ENCODE assay signal across 20 mouse cellular contexts in genomic region chr17:4724031-4724430, GRCm38 (mm10).
"Had no signal": no experiment of that assay in that cellular context is flagged by ENCODE, and none has a peak within 500 bp of the region (broad histone marks: within the 10 kb centered on the region; RNA-seq: fewer than 3 reads in every experiment).

No protein-coding gene starts in this region.

- H3K36me3 ChIP-seq: limb, embryonic 10.5 days; limb, embryonic 13.5 days; midbrain, embryonic 15.5 days; neural tube, embryonic 12.5 days; neural tube, embryonic 15.5 days; stomach, embryonic 15.5 days had no signal

- H3K27ac ChIP-seq: hindbrain, postnatal 0 days; limb, embryonic 10.5 days; limb, embryonic 13.5 days; macrophage; midbrain, embryonic 15.5 days; neural tube, embryonic 12.5 days; neural tube, embryonic 15.5 days; stomach, embryonic 15.5 days had no signal

- DNase-seq: kidney, adult 18-20 months; kidney, adult 9 months; kidney, postnatal 14 days; kidney, postnatal 4 days; lung, embryonic 14.5 days; spleen, adult 18-20 months; thymus, postnatal 25 days had no signal

- H3K9me3 ChIP-seq: limb, embryonic 10.5 days; limb, embryonic 13.5 days; megakaryocyte, embryonic 14.5 days; midbrain, embryonic 15.5 days; neural tube, embryonic 12.5 days; neural tube, embryonic 15.5 days; stomach, embryonic 15.5 days had no signal

- H3K9ac ChIP-seq: limb, embryonic 13.5 days; lung, embryonic 14.5 days; midbrain, embryonic 15.5 days; neural tube, embryonic 12.5 days; neural tube, embryonic 15.5 days; stomach, embryonic 15.5 days had no signal

- H3K4me1 ChIP-seq: limb, embryonic 13.5 days; midbrain, embryonic 15.5 days; stomach, embryonic 15.5 days had no signal

- H3K4me2 ChIP-seq: limb, embryonic 13.5 days; lung, embryonic 14.5 days; midbrain, embryonic 11.5 days; midbrain, embryonic 15.5 days; neural tube, embryonic 12.5 days; neural tube, embryonic 15.5 days; stomach, embryonic 15.5 days had no signal

- H3K4me3 ChIP-seq: limb, embryonic 10.5 days; limb, embryonic 13.5 days; megakaryocyte, embryonic 14.5 days; midbrain, embryonic 15.5 days; neural tube, embryonic 12.5 days; neural tube, embryonic 15.5 days; stomach, embryonic 15.5 days had no signal

- H3K27me3 ChIP-seq: limb, embryonic 13.5 days; megakaryocyte, embryonic 14.5 days; midbrain, embryonic 15.5 days; neural tube, embryonic 12.5 days; neural tube, embryonic 15.5 days; stomach, embryonic 15.5 days had no signal

- ATAC-seq: hindbrain, postnatal 0 days; inflammation-experienced regulatory T-cells, adult 6 months; intestine, embryonic 16.5 days; lung, postnatal 0 days; midbrain, embryonic 15.5 days had no signal
